8 mouse cellular contexts compared by ENCODE assay signal in the genomic region with DNA sequence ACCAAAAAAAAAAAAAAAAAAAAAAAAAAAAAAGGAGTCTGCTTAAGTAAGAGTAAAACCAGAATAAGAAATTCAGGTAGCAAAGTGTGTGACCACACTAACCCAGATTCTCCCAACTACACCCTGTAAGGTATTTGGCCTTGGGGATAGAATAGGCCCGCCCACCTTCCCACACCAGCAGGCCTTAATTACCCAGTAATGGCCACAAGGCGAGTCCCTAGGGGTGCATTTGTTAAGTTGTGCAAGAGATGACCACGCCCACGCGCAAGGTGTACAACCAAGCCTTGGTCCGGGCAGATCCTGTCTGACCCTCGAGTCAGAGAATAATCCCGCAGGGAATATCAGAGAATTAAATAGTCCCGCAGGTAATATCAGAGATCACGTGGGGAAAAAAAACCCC. TPM values are rescaled to one million over a fixed set of nuclear protein-coding genes. Genes with fewer than 3 reads are reported as not detected.
A peak's percentile ranks its signal among the peaks of the same experiment; 100 is the strongest.
DNase-seq lines count a peak whose midpoint lies in the region; ATAC-seq and TF ChIP-seq lines count a peak whose summit lies in the region.

No protein-coding gene starts in this region.

- peak overlapping the region; percentile 99 for H3K4me2 ChIP-seq in lung, embryonic 15.5 days
- peak overlapping the region; percentile 89 for H3K4me2 ChIP-seq in stomach, postnatal 0 days (replicated peaks; ENCODE audit: low read depth)

- peak; percentile 33; the same call in 1 of the 2 replicates for ATAC-seq in lung, embryonic 15.5 days (ENCODE audit: borderline replicate concordance, extremely low read depth, low FRiP score, low TSS enrichment)
- ATAC-seq in stomach, postnatal 0 days (ENCODE audit: low FRiP score, low TSS enrichment) = peak; percentile 70; the same call in 1 of the 2 replicates
- ATAC-seq in inflammation-experienced regulatory T-cells, adult 6 months = no peak

- H3K9me3 ChIP-seq in lung, embryonic 15.5 days = no peaks in the 10 kb centered on the region
- H3K9me3 ChIP-seq in stomach, postnatal 0 days (ENCODE audit: control insufficient read depth, low read length) = no peaks in the 10 kb centered on the region

- peak overlapping the region; percentile 75 for H3K4me3 ChIP-seq in kidney, adult 2 months (ENCODE audit: insufficient read depth, low read depth, low read length)
- peak overlapping the region; percentile 57 for H3K4me3 ChIP-seq in lung, embryonic 15.5 days
- H3K4me3 ChIP-seq in stomach, postnatal 0 days (ENCODE audit: low read depth, low read length) = peak overlapping the region; percentile 48

- TF ChIP-seq POLR2A in kidney, adult 2 months (IDR thresholded peaks at IDR 0.05; ENCODE audit: low read depth, low read length) = no peak

- H3K36me3 ChIP-seq in kidney, adult 2 months (ENCODE audit: control insufficient read depth, insufficient read depth, low read length) = no peaks in the 10 kb centered on the region
- no peaks in the 10 kb centered on the region for H3K36me3 ChIP-seq in lung, embryonic 15.5 days
- H3K36me3 ChIP-seq in stomach, postnatal 0 days (ENCODE audit: control insufficient read depth, insufficient read depth, low read length) = no peaks in the 10 kb centered on the region

- TF ChIP-seq EP300 in stomach, postnatal 0 days (optimal IDR thresholded peaks at IDR 0.05) = no peak

- H3K27ac ChIP-seq in kidney, adult 2 months (ENCODE audit: insufficient read depth, low read depth, low read length) = no peak overlapping the region
- H3K27ac ChIP-seq in lung, embryonic 15.5 days = no peak overlapping the region
- no peak overlapping the region for H3K27ac ChIP-seq in stomach, postnatal 0 days (replicated peaks)

- no peaks in the 10 kb centered on the region for H3K27me3 ChIP-seq in kidney, adult 2 months (replicated peaks; ENCODE audit: control insufficient read depth, insufficient read depth, low read length)
- peaks cover 5% of the 10 kb centered on the region; the same call in 1 of the 2 replicates for H3K27me3 ChIP-seq in lung, embryonic 15.5 days
- H3K27me3 ChIP-seq in stomach, postnatal 0 days (ENCODE audit: control insufficient read depth, insufficient read depth, low read length) = no peaks in the 10 kb centered on the region; the same call in 1 of the 2 replicates

- WGBS in kidney, adult 2 months = 7% methylated on average over 10 of the region's 10 CpGs
- 12% methylated on average over 10 of the region's 10 CpGs for WGBS in lung, embryonic 15.5 days
- 14% methylated on average over 10 of the region's 10 CpGs for WGBS in stomach, postnatal 0 days

- DNase-seq in adrenal gland, postnatal 14 days = peak; percentile 27
- DNase-seq in adrenal gland, adult 18-20 months (ENCODE audit: low spot score in 2 of 2) = no peak
- DNase-seq in right cerebral cortex, postnatal 14 days = peak; percentile 22
- DNase-seq in right cerebral cortex, adult 18-20 months = no peak
- DNase-seq in kidney, adult 2 months = peak; percentile 76
- DNase-seq in stomach, postnatal 0 days (ENCODE audit: low spot score) = peak; percentile 48

- peaks cover 7% of the 10 kb centered on the region; the same call in 1 of the 2 replicates for H3K4me1 ChIP-seq in kidney, adult 2 months (ENCODE audit: control insufficient read depth, insufficient read depth, low read length)
- peaks cover 13% of the 10 kb centered on the region; the same call in 1 of the 2 replicates for H3K4me1 ChIP-seq in lung, embryonic 15.5 days
- no peaks in the 10 kb centered on the region for H3K4me1 ChIP-seq in stomach, postnatal 0 days (replicated peaks; ENCODE audit: control insufficient read depth, insufficient read depth)

- no peak for TF ChIP-seq CTCF in kidney, adult 2 months (conservative IDR thresholded peaks at IDR 0.05; ENCODE audit: insufficient read depth, insufficient read length, low read depth, low read length)
- TF ChIP-seq CTCF in stomach, postnatal 0 days (IDR thresholded peaks at IDR 0.05; ENCODE audit: low read depth) = no peak

- peak overlapping the region; percentile 51 for H3K9ac ChIP-seq in lung, embryonic 15.5 days
- H3K9ac ChIP-seq in stomach, postnatal 0 days (ENCODE audit: low read length) = no peak overlapping the region

RNA-seq across cellular contexts. Expression of a gene that starts 0.5 kb away (rescaled TPM):
- 1.4 and 1.6 TPM in 2 replicates for total RNA-seq in adrenal gland, postnatal 14 days (2021)
- total RNA-seq in adrenal gland, adult 18-20 months (2021) = 1 to 10 TPM; 1.1 to 2.8 TPM
- polyA plus RNA-seq in kidney, adult 2 months (2012; rRNA removed) = 86.5 and 97.8 TPM in 2 replicates
- polyA plus RNA-seq in lung, embryonic 15.5 days (2015; fragmentation: Nextera tagmentation; extraction: Ambion mirVana) = 4.4 and 5.1 TPM in 2 replicates
- polyA plus RNA-seq in stomach, postnatal 0 days (2015; fragmentation: Nextera tagmentation; extraction: Ambion mirVana) = 0.28 and 0.48 TPM in 2 replicates
- not detected for polyA plus RNA-seq in inflammation-experienced regulatory T-cells, adult 6 months (2017; shearing (Covaris generic))

Comparison
In these comparisons a context has a peak if more than half of its experiments do, and no peak if none do; other contexts are left out.
1. DNase-seq: peak in adrenal gland, postnatal 14 days (single experiment), right cerebral cortex, postnatal 14 days (single experiment), kidney, adult 2 months (single experiment) and stomach, postnatal 0 days (single experiment); none in adrenal gland, adult 18-20 months (0 of 2) and right cerebral cortex, adult 18-20 months (single experiment).
2. RNA of a gene that starts 0.5 kb away (polyA plus RNA-seq): 86.5 to 97.8 TPM in kidney, adult 2 months; 4.4 to 5.1 TPM in lung, embryonic 15.5 days, 0.28 to 0.48 TPM in stomach, postnatal 0 days and not detected in inflammation-experienced regulatory T-cells, adult 6 months; every median in the first group is over 10 times any median in the second.
3. Peak in every context shown above with its lines, with median percentiles within 50 percentile points of each other: H3K4me3 ChIP-seq.